Mouse (Mus musculus): Measurements from ENCODE around the gene Trp53bp2. TPM values are rescaled to one million over a fixed set of nuclear protein-coding genes. Genes with fewer than 3 reads are reported as not detected.

Gene Trp53bp2
- total RNA-seq (2021), result 10 to 100 TPM; 32.0 to 38.2 TPM
- long read RNA-seq, full-length matches to known transcripts, result 36 of 49 reads
- long read RNA-seq, partial matches to known transcripts, result 7 of 49 reads
- long read RNA-seq, other reads (novel, unspliced or antisense), result 6 of 49 reads

GRCm38 (mm10) chr1:182408684-182409327, at the start of gene Trp53bp2:
Trp53bp2 (plus strand) TSS chr1:182409172.
- DNase-seq (ENCODE audit: low spot score in 2 of 2), result peak; percentile 99

DNA sequence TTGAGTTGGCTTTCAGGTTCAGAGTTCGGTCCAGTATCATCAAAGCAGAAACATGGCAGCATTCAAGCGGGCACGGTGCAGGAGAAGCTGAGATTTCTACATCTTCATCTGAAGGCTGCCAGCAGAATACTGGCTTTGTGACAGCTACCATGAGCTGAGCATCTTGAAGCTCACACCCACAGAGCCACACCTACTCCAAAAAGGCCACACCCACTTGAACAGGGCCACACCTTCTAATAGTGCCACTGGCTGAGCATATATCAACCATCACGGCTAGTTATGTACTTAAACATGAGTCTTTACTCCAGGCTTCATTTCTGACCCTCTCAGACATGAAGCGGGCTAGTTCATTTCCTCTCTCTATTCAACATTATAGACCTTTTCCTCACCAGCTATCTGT, 46.3 kb upstream of the Trp53bp2 start:
- no peak for DNase-seq (ENCODE audit: low spot score in 2 of 2)

- no peak for DNase-seq (ENCODE audit: low spot score in 2 of 2)
Observed at GRCm38 (mm10) chr1:182363683-182364404, 45.1 kb upstream of the Trp53bp2 start.

DNA sequence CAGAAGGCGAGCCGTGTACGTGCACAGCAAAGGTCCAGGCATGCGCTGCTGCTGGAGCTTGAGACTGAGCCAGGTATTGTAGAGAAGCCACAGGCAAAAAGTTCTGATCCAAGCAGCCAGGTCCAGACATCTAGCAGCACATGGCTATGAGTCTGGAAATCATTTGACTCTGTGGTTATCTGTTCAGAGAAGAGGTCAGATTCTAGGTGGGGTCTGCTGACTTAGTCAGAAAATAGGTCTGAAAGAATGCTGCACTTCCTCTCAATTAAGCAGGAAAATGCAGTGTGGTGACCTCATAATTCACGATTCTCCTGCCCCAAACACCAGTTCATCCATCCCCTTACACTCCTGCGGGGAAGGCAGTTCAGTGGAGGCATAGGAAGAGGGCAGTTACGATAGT, 40.7 kb upstream of the Trp53bp2 start:
- no peak for DNase-seq (ENCODE audit: low spot score in 2 of 2)

DNA sequence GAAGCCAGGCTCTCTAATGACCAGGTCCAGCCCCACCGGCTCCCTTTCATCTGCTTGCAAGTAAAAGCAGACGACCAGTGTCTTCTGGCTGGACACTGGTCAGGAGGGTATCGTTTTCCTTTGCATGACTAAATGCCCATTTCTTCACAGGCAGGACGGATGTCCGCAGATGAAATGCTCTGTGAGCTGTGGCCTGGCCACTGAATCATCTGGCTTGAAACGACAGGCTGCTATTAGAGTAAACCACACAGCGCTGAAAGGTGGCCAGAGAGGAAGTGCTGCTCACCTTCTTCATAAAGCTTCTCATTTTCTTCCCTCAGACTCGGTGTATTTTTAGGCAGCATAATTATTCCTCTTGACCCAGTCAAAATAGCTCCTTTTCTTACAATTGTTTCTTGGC, 40.2 kb upstream of the Trp53bp2 start:
- DNase-seq (ENCODE audit: low spot score in 2 of 2), result no peak

GRCm38 (mm10) chr1:182369435-182369834, 39.5 kb upstream of the Trp53bp2 start:
- DNase-seq (ENCODE audit: low spot score in 2 of 2), result no peak

DNA sequence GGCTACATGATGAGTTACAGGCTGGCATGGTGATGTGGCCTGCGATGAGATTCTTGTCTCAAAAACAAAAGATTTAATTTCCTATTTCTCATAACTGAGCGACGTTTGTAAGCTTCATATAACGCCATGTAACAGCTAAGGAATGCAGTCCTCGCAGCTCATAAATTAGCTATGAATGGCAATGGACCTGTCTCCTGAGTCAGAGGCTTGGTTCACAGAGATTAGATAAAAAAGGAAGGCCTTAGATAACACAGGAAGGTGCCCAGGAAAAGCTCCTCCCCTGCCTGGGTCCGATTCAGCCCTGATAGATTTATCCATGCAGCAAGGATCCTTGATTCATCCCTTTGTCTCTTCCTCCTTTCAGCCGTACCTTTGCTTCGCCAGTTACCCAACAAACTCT, 37.1 kb upstream of the Trp53bp2 start:
- no peak for DNase-seq (ENCODE audit: low spot score in 2 of 2)

GRCm38 (mm10) chr1:182376221-182376620, 32.8 kb upstream of the Trp53bp2 start:
- DNase-seq (ENCODE audit: low spot score in 2 of 2), result peak; percentile 4 to 51

DNA sequence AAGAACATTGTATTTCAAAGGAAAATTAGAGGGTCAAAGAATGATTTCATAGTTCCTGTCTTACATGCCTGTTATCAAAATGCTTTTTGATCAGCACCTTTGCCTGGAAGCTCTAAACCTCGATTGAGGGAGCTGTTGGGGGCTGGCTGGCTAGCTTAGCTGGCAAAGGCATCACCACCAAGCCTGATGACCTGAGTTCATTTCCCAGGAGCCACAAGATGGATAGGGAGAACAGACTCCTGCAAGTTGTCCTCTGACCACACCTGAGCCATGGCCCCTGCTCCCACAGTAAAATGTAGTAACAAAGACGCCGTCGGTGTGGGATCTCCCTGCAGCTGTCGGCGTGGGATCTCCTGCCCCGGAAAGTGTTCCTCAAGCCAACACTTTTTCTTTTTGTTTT, 32.1 kb upstream of the Trp53bp2 start:
- DNase-seq (ENCODE audit: low spot score in 2 of 2), result no peak

DNA sequence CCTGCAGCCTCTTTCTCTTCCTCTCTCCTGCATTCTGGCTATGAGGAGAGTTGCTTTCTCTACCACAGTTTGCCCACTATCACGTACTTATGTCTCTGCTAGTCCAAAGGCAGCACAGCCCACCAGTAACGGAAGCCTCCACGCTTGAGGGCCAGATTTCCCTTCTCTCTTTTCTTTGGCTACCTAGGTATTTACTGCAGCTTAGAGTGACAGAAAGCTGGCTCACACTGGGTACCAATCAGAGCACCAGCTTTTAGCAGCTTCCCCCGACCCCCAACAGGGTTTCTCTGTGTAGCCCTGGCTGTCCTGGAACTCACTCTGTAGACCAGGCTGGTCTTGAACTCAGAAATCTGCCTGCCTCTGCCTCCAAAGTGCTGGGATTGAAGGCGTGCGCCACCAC, 31.5 kb upstream of the Trp53bp2 start:
- DNase-seq (ENCODE audit: low spot score in 2 of 2), result no peak

- DNase-seq (ENCODE audit: low spot score in 2 of 2), result no peak
Observed at GRCm38 (mm10) chr1:182378205-182378835, 30.7 kb upstream of the Trp53bp2 start.

GRCm38 (mm10) chr1:182378876-182379275, 30.1 kb upstream of the Trp53bp2 start:
- no peak for DNase-seq (ENCODE audit: low spot score in 2 of 2)

- DNase-seq (ENCODE audit: low spot score in 2 of 2), result no peak
Observed at GRCm38 (mm10) chr1:182380683-182381082, 28.3 kb upstream of the Trp53bp2 start.

DNA sequence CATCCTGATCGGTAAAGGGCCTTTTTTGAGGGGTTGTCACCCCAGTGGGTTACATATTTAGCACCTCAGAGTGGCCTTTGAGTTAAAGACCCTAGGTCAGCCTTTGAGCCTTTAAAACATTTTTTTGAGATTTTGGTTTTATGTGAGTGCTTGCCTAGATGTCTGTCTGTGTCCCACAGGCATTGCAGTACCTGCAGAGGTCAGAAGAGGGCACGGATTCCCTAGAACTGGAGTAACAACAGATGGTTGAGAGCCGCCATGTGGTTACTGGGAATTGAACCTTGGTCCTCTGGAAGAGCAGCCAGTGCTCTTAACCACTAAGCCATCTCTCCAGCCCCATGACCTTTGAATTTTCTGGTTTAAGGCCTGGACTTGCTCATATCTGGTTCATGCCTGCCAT, 27.6 kb upstream of the Trp53bp2 start:
- no peak for DNase-seq (ENCODE audit: low spot score in 2 of 2)

DNA sequence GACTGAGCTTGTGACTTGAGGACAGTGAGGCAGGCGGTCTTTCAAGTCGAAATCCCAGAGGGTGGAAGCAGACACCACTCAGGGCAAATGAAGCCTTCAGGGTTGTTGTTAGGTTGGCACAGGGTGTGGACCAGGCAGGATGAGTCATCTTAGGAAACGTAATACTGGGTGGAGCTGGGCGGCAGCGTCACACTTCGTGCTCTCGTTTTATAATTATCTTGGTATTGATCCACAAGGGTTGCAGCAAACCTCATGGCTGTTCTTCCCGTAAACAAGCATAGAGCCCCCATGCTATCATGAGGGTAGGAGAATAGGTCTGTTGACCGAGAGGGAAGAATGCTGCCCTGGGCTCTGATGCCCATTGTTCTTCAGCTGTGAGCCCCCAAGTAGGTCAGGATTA, 25.9 kb upstream of the Trp53bp2 start:
- no peak for DNase-seq (ENCODE audit: low spot score in 2 of 2)

- no peak for DNase-seq (ENCODE audit: low spot score in 2 of 2)
Observed at GRCm38 (mm10) chr1:182386449-182386848, 22.5 kb upstream of the Trp53bp2 start.

DNA sequence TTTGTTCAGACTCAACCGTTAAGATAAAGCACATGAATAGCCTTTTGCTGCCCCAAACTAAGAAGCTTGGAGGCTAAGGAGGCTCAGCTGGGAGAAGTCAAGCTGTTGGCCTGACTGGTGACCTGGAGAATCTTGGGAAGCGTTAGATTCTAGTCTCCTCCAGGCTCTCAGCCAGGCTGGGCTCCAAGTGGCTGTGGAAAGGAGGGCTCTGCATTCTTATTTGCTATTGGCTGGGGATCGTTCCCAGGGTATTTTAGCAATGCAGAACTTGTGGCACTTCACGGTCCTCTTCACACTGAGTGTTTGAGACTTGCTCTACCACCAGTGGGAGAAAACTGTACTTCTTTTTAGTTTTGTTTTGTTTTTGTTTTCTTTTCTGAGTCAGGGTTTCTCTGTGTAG, 20.2 kb upstream of the Trp53bp2 start:
- no peak for DNase-seq (ENCODE audit: low spot score in 2 of 2)

DNA sequence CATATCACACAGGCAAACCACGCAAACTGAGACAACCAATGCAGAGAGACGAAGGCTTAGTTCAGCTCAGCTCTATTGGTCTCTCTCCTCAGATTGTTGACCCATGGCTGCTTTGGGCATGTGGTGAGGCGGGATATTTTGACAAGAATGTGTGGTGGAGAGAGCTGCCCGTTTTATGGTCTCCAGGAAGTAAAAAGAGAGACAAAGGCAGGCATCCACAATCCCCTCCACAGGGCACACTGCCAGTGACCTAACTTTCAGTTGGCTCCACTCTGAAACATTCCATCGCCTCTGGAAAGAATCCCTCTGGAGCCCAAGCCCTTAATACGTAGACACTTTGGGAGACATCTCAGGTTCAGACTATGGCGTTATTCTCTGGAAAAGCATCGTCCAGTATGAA, 10.8 kb upstream of the Trp53bp2 start:
- DNase-seq (ENCODE audit: low spot score in 2 of 2), result no peak

DNA sequence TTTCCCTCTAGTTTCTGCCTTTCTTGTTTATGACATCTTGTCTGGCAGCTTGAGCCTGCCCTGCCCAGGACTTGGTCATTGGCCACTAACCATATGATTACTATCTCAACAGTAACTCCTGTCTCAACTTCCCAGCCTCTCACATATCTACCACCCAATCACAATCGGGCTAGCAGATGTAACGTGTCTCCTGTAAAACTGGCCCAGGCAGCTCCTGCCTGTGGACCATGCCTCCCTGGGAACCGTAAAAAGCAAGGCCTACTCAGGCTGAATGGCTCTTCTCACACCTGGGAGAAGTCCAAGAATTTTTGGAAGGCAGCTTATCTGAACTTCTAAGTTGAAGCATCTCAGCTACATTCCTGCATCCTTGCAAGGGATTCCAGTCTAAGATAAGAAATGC, 10.2 kb upstream of the Trp53bp2 start:
- DNase-seq (ENCODE audit: low spot score in 2 of 2), result no peak

- DNase-seq (ENCODE audit: low spot score in 2 of 2), result no peak
Observed at GRCm38 (mm10) chr1:182399205-182399604, 9.8 kb upstream of the Trp53bp2 start.

DNA sequence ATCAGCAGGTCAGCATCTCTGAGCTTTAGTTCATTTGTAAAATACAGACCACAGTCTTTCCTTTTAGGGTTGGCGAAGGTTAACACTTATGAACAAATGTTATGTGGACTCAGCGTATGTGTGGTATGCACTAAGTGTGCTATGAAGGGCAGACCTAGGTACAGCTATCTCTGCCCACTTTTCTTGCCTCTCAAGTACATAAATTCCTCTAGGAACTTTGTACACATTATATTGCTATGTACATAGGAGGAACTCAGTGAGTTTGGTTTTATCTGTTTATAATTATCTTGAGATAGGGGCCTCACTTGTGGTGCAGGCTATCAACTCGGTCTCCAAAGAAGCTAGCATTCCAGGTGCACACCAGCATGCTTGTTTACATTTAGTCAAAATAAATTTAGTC, 9.1 kb upstream of the Trp53bp2 start:
- DNase-seq (ENCODE audit: low spot score in 2 of 2), result no peak

- DNase-seq (ENCODE audit: low spot score in 2 of 2), result no peak
Observed at GRCm38 (mm10) chr1:182403076-182403475, 5.9 kb upstream of the Trp53bp2 start.
